In the genomic region with DNA sequence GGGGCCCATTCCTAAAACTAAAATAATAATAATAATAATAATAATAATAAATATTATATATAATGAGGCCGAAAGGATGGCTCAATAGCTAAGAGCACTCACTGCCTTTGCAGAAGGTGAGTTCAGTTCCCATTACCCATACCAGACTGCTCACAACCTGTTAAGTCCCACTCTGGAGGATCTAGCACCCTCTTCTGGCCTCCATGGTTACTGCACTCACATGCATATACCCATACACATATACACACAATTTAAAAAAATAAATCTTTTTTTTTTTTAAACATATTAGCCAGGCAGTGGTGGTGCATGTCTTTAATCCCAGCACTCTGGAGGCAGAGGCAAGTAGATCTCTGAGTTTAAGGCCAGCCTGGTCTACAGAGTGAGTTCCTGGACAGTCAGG, we compare ENCODE assay signal across 26 mouse cellular contexts. TPM values are rescaled to one million over a fixed set of nuclear protein-coding genes. Genes with fewer than 3 reads are reported as not detected.
A peak's percentile ranks its signal among the peaks of the same experiment; 100 is the strongest.
DNase-seq lines count a peak whose midpoint lies in the region; ATAC-seq and TF ChIP-seq lines count a peak whose summit lies in the region.
"Had no signal": no experiment of that assay in that cellular context is flagged by ENCODE, and none has a peak within 500 bp of the region (broad histone marks: within the 10 kb centered on the region; RNA-seq: fewer than 3 reads in every experiment).

No protein-coding gene starts in this region.

- 97% methylated on average over 1 of the region's 1 CpGs for WGBS in lung, postnatal 0 days
- 100% methylated on average over 1 of the region's 1 CpGs for WGBS in stomach, postnatal 0 days

- intact Hi-C loops in gastrocnemius, postnatal 36 days (cut with DNase I) = no loop called here

- peak; percentile 43 for DNase-seq in CD4-positive, CD25-positive, alpha-beta regulatory T cell, adult 2 months (ENCODE audit: low read depth, low spot score)
- no peak for DNase-seq in lung, postnatal 0 days (ENCODE audit: low spot score)
- DNase-seq in lung, adult 18-20 months = no peak
- no peak for DNase-seq in Patski (ENCODE audit: low read depth, low spot score)
- no peak for DNase-seq in stomach, postnatal 0 days (ENCODE audit: low spot score)
- no peak for DNase-seq in gastrocnemius, postnatal 36 days
- DNase-seq: adrenal gland, postnatal 36 days; cerebellum, adult 11 months; cerebellum, adult 9-11 months; gastrocnemius, postnatal 14 days; heart, adult 2 months; kidney, postnatal 25 days; liver, embryonic 13.5 days; right cerebral cortex, adult 18-20 months had no signal

- H3K4me3 ChIP-seq in lung, postnatal 0 days (ENCODE audit: low read depth, low read length) = no peak overlapping the region
- H3K4me3 ChIP-seq in stomach, postnatal 0 days (ENCODE audit: low read depth, low read length) = no peak overlapping the region
- H3K4me3 ChIP-seq: embryonic facial prominence, embryonic 10.5 days; forebrain, embryonic 15.5 days; heart, adult 2 months; left cerebral cortex, adult 2 months; liver, embryonic 13.5 days; neural tube, embryonic 15.5 days had no signal

- no peak for TF ChIP-seq EP300 in lung, postnatal 0 days (IDR thresholded peaks at IDR 0.05)
- TF ChIP-seq EP300 in stomach, postnatal 0 days (optimal IDR thresholded peaks at IDR 0.05) = no peak

- no peaks in the 10 kb centered on the region for H3K27me3 ChIP-seq in lung, postnatal 0 days (replicated peaks; ENCODE audit: insufficient read depth, low read length)
- H3K27me3 ChIP-seq in Patski = no peaks in the 10 kb centered on the region
- no peaks in the 10 kb centered on the region for H3K27me3 ChIP-seq in stomach, postnatal 0 days (ENCODE audit: control insufficient read depth, insufficient read depth, low read length)
- H3K27me3 ChIP-seq: forebrain, embryonic 15.5 days; liver, embryonic 13.5 days; neural tube, embryonic 15.5 days had no signal

- POLR2A ChIA-PET in Patski (lab: Charles Lee) = no interaction called here

- H3K4me2 ChIP-seq in lung, postnatal 0 days (replicated peaks; ENCODE audit: low read depth, low read length) = no peak overlapping the region
- H3K4me2 ChIP-seq in stomach, postnatal 0 days (replicated peaks; ENCODE audit: low read depth) = no peak overlapping the region
- H3K4me2 ChIP-seq: forebrain, embryonic 15.5 days; liver, embryonic 13.5 days; neural tube, embryonic 15.5 days had no signal

- peak; percentile 27 for TF ChIP-seq CTCF in lung, postnatal 0 days (IDR thresholded peaks at IDR 0.05)
- TF ChIP-seq CTCF in Patski (IDR thresholded peaks at IDR 0.05) = peak; percentile 29
- TF ChIP-seq CTCF in stomach, postnatal 0 days (IDR thresholded peaks at IDR 0.05; ENCODE audit: low read depth) = peak; percentile 39

- H3K9me3 ChIP-seq in lung, postnatal 0 days (ENCODE audit: low read length) = 0 out of 2 replicates have a peak, but pooled peaks cover 5% of the 10 kb centered on the region
- no peaks in the 10 kb centered on the region; the same call in 1 of the 2 replicates for H3K9me3 ChIP-seq in stomach, postnatal 0 days (ENCODE audit: control insufficient read depth, low read length)

- ATAC-seq in CD4-positive, CD25-positive, alpha-beta regulatory T cell, adult 4 months = no peak
- no peak for ATAC-seq in lung, postnatal 0 days
- ATAC-seq in Patski = no peak
- no peak for ATAC-seq in stomach, postnatal 0 days (ENCODE audit: low FRiP score, low TSS enrichment)
- ATAC-seq: forebrain, embryonic 15.5 days; hindbrain, embryonic 16.5 days; intestine, embryonic 16.5 days; midbrain, embryonic 16.5 days had no signal

- H3K27ac ChIP-seq in lung, postnatal 0 days (ENCODE audit: low read length) = no peak overlapping the region
- no peak overlapping the region for H3K27ac ChIP-seq in stomach, postnatal 0 days (replicated peaks)
- H3K27ac ChIP-seq: embryonic facial prominence, embryonic 10.5 days; forebrain, embryonic 15.5 days; heart, adult 2 months; left cerebral cortex, adult 2 months; liver, embryonic 13.5 days; macrophage; neural tube, embryonic 15.5 days had no signal

- in situ Hi-C loops in Patski (cut with MboI; ENCODE audit: low pct_unique_long_range_greater_than_20kb) = no loop called here

- CTCF ChIA-PET in Patski (lab: Charles Lee) = interaction anchor here (1.0 kb wide), 1 partner anchor 36 kb away, joined by 3 read pairs; no protein-coding TSS in a partner anchor

- H3K36me3 ChIP-seq in lung, postnatal 0 days (ENCODE audit: insufficient read depth, low read length) = no peaks in the 10 kb centered on the region
- no peaks in the 10 kb centered on the region for H3K36me3 ChIP-seq in stomach, postnatal 0 days (ENCODE audit: control insufficient read depth, insufficient read depth, low read length)
- H3K36me3 ChIP-seq: forebrain, embryonic 15.5 days; neural tube, embryonic 15.5 days had no signal

- no peak overlapping the region for H3K9ac ChIP-seq in lung, postnatal 0 days (replicated peaks; ENCODE audit: low read depth)
- H3K9ac ChIP-seq in stomach, postnatal 0 days (ENCODE audit: low read length) = no peak overlapping the region
- H3K9ac ChIP-seq: forebrain, embryonic 15.5 days; liver, embryonic 13.5 days; neural tube, embryonic 15.5 days had no signal

- H3K4me1 ChIP-seq in lung, postnatal 0 days (ENCODE audit: insufficient read depth, low read depth, low read length) = peaks cover under 1% of the 10 kb centered on the region; the same call in 1 of the 2 replicates
- no peaks in the 10 kb centered on the region for H3K4me1 ChIP-seq in stomach, postnatal 0 days (replicated peaks; ENCODE audit: control insufficient read depth, insufficient read depth)
- H3K4me1 ChIP-seq: forebrain, embryonic 15.5 days had no signal

RNA-seq across cellular contexts. Expression of a gene that starts 11.3 kb away (rescaled TPM):
- 1 to 10 TPM; 1.3 to 1.4 TPM for polyA plus RNA-seq in CD4-positive, CD25-positive, alpha-beta regulatory T cell, adult 4 months (2017; shearing (Covaris generic))
- polyA plus RNA-seq in lung, postnatal 0 days (2015; fragmentation: Nextera tagmentation; extraction: Ambion mirVana) = 0.78 and 1.2 TPM in 2 replicates
- not detected for polyA plus RNA-seq in Patski (2021)
- 0.99 TPM in 1 of 2 replicates, not detected in the other for polyA plus RNA-seq in stomach, postnatal 0 days (2015; fragmentation: Nextera tagmentation; extraction: Ambion mirVana)
- 1 to 10 TPM; 1.4 to 2.5 TPM for total RNA-seq in gastrocnemius, postnatal 36 days (2021)
- polyA plus RNA-seq: cortical plate, adult 2 months; heart, adult 2 months; heart, embryonic 14.5 days; limb, embryonic 14.5 days had no signal

RNA-seq across cellular contexts. Expression of a gene that starts 54.6 kb away (rescaled TPM):
- 1 to 10 TPM; 1.5 to 6.1 TPM for polyA plus RNA-seq in CD4-positive, CD25-positive, alpha-beta regulatory T cell, adult 4 months (2017; shearing (Covaris generic))
- polyA plus RNA-seq in lung, postnatal 0 days (2015; fragmentation: Nextera tagmentation; extraction: Ambion mirVana) = 4.3 and 5.0 TPM in 2 replicates
- 19.9 TPM for polyA plus RNA-seq in Patski (2021)
- polyA plus RNA-seq in stomach, postnatal 0 days (2015; fragmentation: Nextera tagmentation; extraction: Ambion mirVana) = 3.4 and 4.1 TPM in 2 replicates
- total RNA-seq in gastrocnemius, postnatal 36 days (2021) = 1 to 10 TPM; 4.3 to 5.0 TPM
